Mouse (Mus musculus): ENCODE measurements at regions not wholly inside any gene's neighbourhood (a gene's known extent, or its start where the extent isn't known, plus 50 kb on each side); places are given as distances from the start of the nearest gene placed in this dataset.
"Not testable (repeated sequence)": the region's sequence is repeated elsewhere in the genome, so short reads cannot be mapped to it uniquely, and the experiment has no call there.

GRCm38 (mm10) chr14:53803698-53804620, 449.9 kb downstream of the Dad1 start:
- peak; percentile 53 for DNase-seq (ENCODE audit: extremely low read depth, low read depth)

- no peak for DNase-seq (ENCODE audit: extremely low read depth, low read depth)
These were observed 451.4 kb downstream of the Dad1 start for GRCm38 (mm10) chr14:53802547-53802946.

- peak; percentile 39 for DNase-seq (ENCODE audit: extremely low read depth, low read depth)
These were observed 453.3 kb downstream of the Dad1 start for GRCm38 (mm10) chr14:53800508-53801136.

GRCm38 (mm10) chr14:53795160-53795559, 458.7 kb downstream of the Dad1 start:
- peak; percentile 51 for DNase-seq (ENCODE audit: extremely low read depth, low read depth)

GRCm38 (mm10) chr14:53794527-53794926, 459.4 kb downstream of the Dad1 start:
- DNase-seq (ENCODE audit: extremely low read depth, low read depth): no peak

- not testable (repeated sequence) for DNase-seq (ENCODE audit: extremely low read depth, low read depth)
These were observed 461.5 kb downstream of the Dad1 start for GRCm38 (mm10) chr14:53792432-53792831.

- DNase-seq (ENCODE audit: extremely low read depth, low read depth): not testable (repeated sequence)
These were observed 468.4 kb downstream of the Dad1 start for GRCm38 (mm10) chr14:53785547-53785946.

- no peak for DNase-seq (ENCODE audit: extremely low read depth, low read depth)
These were observed 476.5 kb downstream of the Dad1 start for GRCm38 (mm10) chr14:53777375-53777774.

GRCm38 (mm10) chr14:53776717-53777116, 477.2 kb downstream of the Dad1 start:
- DNase-seq (ENCODE audit: extremely low read depth, low read depth): not testable (repeated sequence)

- DNase-seq (ENCODE audit: extremely low read depth, low read depth): peak; percentile 17
These were observed 487.4 kb downstream of the Dad1 start for GRCm38 (mm10) chr14:53766501-53766900.

- DNase-seq (ENCODE audit: extremely low read depth, low read depth): not testable (repeated sequence)
These were observed 488.0 kb downstream of the Dad1 start for GRCm38 (mm10) chr14:53765918-53766317.

- not testable (repeated sequence) for DNase-seq (ENCODE audit: extremely low read depth, low read depth)
These were observed 493.3 kb downstream of the Dad1 start for GRCm38 (mm10) chr14:53760578-53760977.

GRCm38 (mm10) chr14:53757782-53758181, 496.1 kb downstream of the Dad1 start:
- DNase-seq (ENCODE audit: extremely low read depth, low read depth): not testable (repeated sequence)

- not testable (repeated sequence) for DNase-seq (ENCODE audit: extremely low read depth, low read depth)
These were observed 496.8 kb downstream of the Dad1 start for GRCm38 (mm10) chr14:53757095-53757494.

GRCm38 (mm10) chr14:53750703-53751441, 503.0 kb downstream of the Dad1 start:
- peak; percentile 63 for DNase-seq (ENCODE audit: extremely low read depth, low read depth)

- DNase-seq (ENCODE audit: extremely low read depth, low read depth): not testable (repeated sequence)
These were observed 510.4 kb downstream of the Dad1 start for GRCm38 (mm10) chr14:53743552-53743951.

GRCm38 (mm10) chr14:53742864-53743263, 511.0 kb downstream of the Dad1 start:
- DNase-seq (ENCODE audit: extremely low read depth, low read depth): not testable (repeated sequence)

GRCm38 (mm10) chr14:53741246-53741645, 512.7 kb downstream of the Dad1 start:
- DNase-seq (ENCODE audit: extremely low read depth, low read depth): not testable (repeated sequence)

GRCm38 (mm10) chr14:53737962-53738361, 515.9 kb downstream of the Dad1 start:
- DNase-seq (ENCODE audit: extremely low read depth, low read depth): not testable (repeated sequence)

- DNase-seq (ENCODE audit: extremely low read depth, low read depth): not testable (repeated sequence)
These were observed 517.6 kb downstream of the Dad1 start for GRCm38 (mm10) chr14:53736274-53736673.

- DNase-seq (ENCODE audit: extremely low read depth, low read depth): not testable (repeated sequence)
These were observed 522.3 kb downstream of the Dad1 start for GRCm38 (mm10) chr14:53731600-53731999.

Measured in MEL-GATA-1-ER (cell line).